Mouse (Mus musculus) limb, embryonic 11.5 days (tissue): Measurements from ENCODE around the gene Fcrla. TPM values are rescaled to one million over a fixed set of nuclear protein-coding genes. Genes with fewer than 3 reads are reported as not detected.
"Not testable (repeated sequence)": the region's sequence is repeated elsewhere in the genome, so short reads cannot be mapped to it uniquely, and the experiment has no call there.

Experiments used
- ATAC-seq: fragments of 200-750 bp; cut with Nextera tagmentation; 2 replicates; pipeline ENCODE4 v1.8.0; 2017; ENCODE audit warnings: low read depth; ENCODE audit not compliant: insufficient number of reproducible peaks, low FRiP score, low TSS enrichment
- DNase-seq: peaks from one replicate; pipeline ENCODE4 v3.0.0-alpha.2; 2015; ENCODE audit warnings: low spot score
- H3K27ac ChIP-seq: fragments of 300-500 bp; sonication (generic); replicated peaks from 2 replicates; pipeline ENCODE4 v1.5.1; 2014; ENCODE audit warnings: low read depth, mild to moderate bottlenecking, low read length
- H3K27me3 ChIP-seq: fragments of 300-500 bp; sonication (generic); 2 replicates; pipeline ENCODE4 v1.6.1; 2014; ENCODE audit warnings: mild to moderate bottlenecking, low read length, mixed read lengths; ENCODE audit not compliant: control insufficient read depth, insufficient read depth
- H3K36me3 ChIP-seq: fragments of 300-500 bp; sonication (generic); 2 replicates; pipeline ENCODE4 v1.6.1; 2014; ENCODE audit warnings: mild to moderate bottlenecking, low read length, moderate library complexity, mixed read lengths; ENCODE audit not compliant: control insufficient read depth, insufficient read depth
- H3K4me1 ChIP-seq: fragments of 300-500 bp; sonication (generic); 2 replicates; pipeline ENCODE4 v1.6.1; 2014; ENCODE audit warnings: low read length, mixed read lengths; ENCODE audit not compliant: control insufficient read depth, insufficient read depth
- H3K4me2 ChIP-seq: fragments of 300-500 bp; sonication (generic); 2 replicates; pipeline ENCODE4 v1.6.1; 2014; ENCODE audit warnings: low read depth, mild to moderate bottlenecking, moderate library complexity; ENCODE audit not compliant: severe bottlenecking
- H3K4me3 ChIP-seq: fragments of 300-500 bp; sonication (generic); 2 replicates; pipeline ENCODE4 v1.5.1; 2014; ENCODE audit warnings: low read depth, low read length
- H3K9ac ChIP-seq: fragments of 300-500 bp; sonication (generic); 2 replicates; pipeline ENCODE4 v1.6.1; 2014; ENCODE audit warnings: mild to moderate bottlenecking, low read length
- H3K9me3 ChIP-seq: fragments of 300-500 bp; sonication (generic); 2 replicates; pipeline ENCODE4 v1.6.1; 2016; ENCODE audit warnings: low read length; ENCODE audit not compliant: control insufficient read depth
- WGBS: fragments of 180-500 bp; shearing (Covaris S2); extraction: QIAGEN DNeasy Blood & Tissue Kit; methylation state at CpG from one replicate; pipeline ENCODE4 v1.1.7; 2014; 5-methylcytosine and 5-hydroxymethylcytosine counted together
- polyA plus RNA-seq: library from polyadenylated mRNA; unstranded; fragments of >200 nt; fragmentation: Nextera tagmentation; extraction: Ambion mirVana; gene quantifications from 2 replicates; pipeline ENCODE4 v1.2.1, GENCODE M21; 2014

The Fcrla gene
- polyA plus RNA-seq, 1 experiment from 2014 or later, result not detected

DNA sequence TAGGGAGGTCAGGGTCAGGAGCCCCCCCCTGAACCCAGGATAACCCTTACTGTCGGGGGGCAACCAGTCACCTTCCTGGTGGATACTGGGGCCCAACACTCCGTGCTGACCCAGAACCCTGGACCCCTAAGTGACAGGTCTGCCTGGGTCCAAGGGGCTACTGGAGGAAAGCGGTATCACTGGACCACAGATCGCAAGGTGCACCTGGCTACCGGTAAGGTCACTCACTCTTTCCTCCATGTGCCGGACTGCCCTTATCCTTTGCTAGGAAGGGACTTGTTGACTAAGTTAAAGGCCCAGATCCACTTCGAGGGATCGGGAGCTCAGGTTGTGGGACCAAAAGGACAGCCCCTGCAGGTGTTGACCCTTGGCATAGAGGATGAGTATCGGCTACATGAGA lies 16.8 kb upstream of the Fcrla start:
- not testable (repeated sequence) for H3K36me3 ChIP-seq, H3K4me3 ChIP-seq, ATAC-seq, H3K4me1 ChIP-seq, H3K9ac ChIP-seq, H3K4me2 ChIP-seq, H3K27me3 ChIP-seq, H3K27ac ChIP-seq, DNase-seq, H3K9me3 ChIP-seq
- WGBS, result 93% methylated on average over 9 of the region's 9 CpGs

GRCm38 (mm10) chr1:170939255-170939654 lies 11.9 kb upstream of the Fcrla start:
- DNase-seq, result no peak
- H3K36me3 ChIP-seq, result no peaks in the 10 kb centered on the region
- no peaks in the 10 kb centered on the region for H3K4me1 ChIP-seq
- H3K27ac ChIP-seq, result no peak overlapping the region
- H3K4me2 ChIP-seq, result no peak overlapping the region
- H3K27me3 ChIP-seq, result no peaks in the 10 kb centered on the region
- no peak for ATAC-seq
- no peak overlapping the region for H3K9ac ChIP-seq
- WGBS, result 89% methylated on average over 12 of the region's 12 CpGs
- H3K4me3 ChIP-seq, result no peak overlapping the region
- H3K9me3 ChIP-seq, result no peaks in the 10 kb centered on the region

- ATAC-seq (no peak), DNase-seq (no peak)
- H3K4me2 ChIP-seq, result no peak overlapping the region
- no peak overlapping the region for H3K9ac ChIP-seq
- no peaks in the 10 kb centered on the region for H3K36me3 ChIP-seq
- WGBS, result 54% methylated on average over 2 of the region's 2 CpGs
- H3K27ac ChIP-seq, result no peak overlapping the region
- no peak overlapping the region for H3K4me3 ChIP-seq
- no peaks in the 10 kb centered on the region for H3K27me3 ChIP-seq
- no peaks in the 10 kb centered on the region for H3K4me1 ChIP-seq
- H3K9me3 ChIP-seq, result no peaks in the 10 kb centered on the region
These were observed 7.0 kb upstream of the Fcrla start for GRCm38 (mm10) chr1:170934383-170934782.

GRCm38 (mm10) chr1:170933940-170934339 lies 6.6 kb upstream of the Fcrla start:
- Histone ChIP-seq H3K4me3 (no peak overlapping the region), H3K27ac (no peak overlapping the region), H3K9me3 (no peaks in the 10 kb centered on the region), H3K27me3 (no peaks in the 10 kb centered on the region), H3K9ac (no peak overlapping the region), H3K36me3 (no peaks in the 10 kb centered on the region), H3K4me2 (no peak overlapping the region), H3K4me1 (no peaks in the 10 kb centered on the region)
- DNase-seq (no peak), ATAC-seq (no peak)
- 79% methylated on average over 1 of the region's 1 CpGs for WGBS

GRCm38 (mm10) chr1:170933386-170933920 lies 6.1 kb upstream of the Fcrla start:
- ATAC-seq, result no peak
- WGBS, result 73% methylated on average over 6 of the region's 6 CpGs
- H3K9me3 ChIP-seq, result no peaks in the 10 kb centered on the region
- no peaks in the 10 kb centered on the region for H3K36me3 ChIP-seq
- no peaks in the 10 kb centered on the region for H3K4me1 ChIP-seq
- no peak overlapping the region for H3K27ac ChIP-seq
- H3K4me2 ChIP-seq, result no peak overlapping the region
- no peak overlapping the region for H3K9ac ChIP-seq
- no peaks in the 10 kb centered on the region for H3K27me3 ChIP-seq
- DNase-seq, result no peak
- no peak overlapping the region for H3K4me3 ChIP-seq

- Histone ChIP-seq H3K27ac (no peak overlapping the region), H3K36me3 (no peaks in the 10 kb centered on the region), H3K4me3 (no peak overlapping the region), H3K9ac (no peak overlapping the region), H3K4me2 (no peak overlapping the region), H3K9me3 (no peaks in the 10 kb centered on the region), H3K4me1 (no peaks in the 10 kb centered on the region), H3K27me3 (no peaks in the 10 kb centered on the region)
- WGBS, result 86% methylated on average over 3 of the region's 3 CpGs
- ATAC-seq (no peak), DNase-seq (no peak)
These were observed 4.7 kb upstream of the Fcrla start for GRCm38 (mm10) chr1:170932043-170932442.

GRCm38 (mm10) chr1:170929245-170929644 lies 1.9 kb upstream of the Fcrla start:
- no peak for DNase-seq
- no peak overlapping the region for H3K4me2 ChIP-seq
- WGBS, result 88% methylated on average over 4 of the region's 4 CpGs

GRCm38 (mm10) chr1:170928467-170928866 lies 1.1 kb upstream of the Fcrla start:
- Histone ChIP-seq H3K27me3 (no peaks in the 10 kb centered on the region), H3K4me1 (no peaks in the 10 kb centered on the region), H3K36me3 (no peaks in the 10 kb centered on the region), H3K4me3 (no peak overlapping the region), H3K4me2 (no peak overlapping the region), H3K9me3 (no peaks in the 10 kb centered on the region), H3K27ac (no peak overlapping the region), H3K9ac (no peak overlapping the region)
- 85% methylated on average over 2 of the region's 2 CpGs for WGBS
- DNase-seq (no peak), ATAC-seq (no peak)

More at GRCm38 (mm10) chr1:170929245-170929644, 1.9 kb upstream of the Fcrla start:
- no peaks in the 10 kb centered on the region for H3K36me3 ChIP-seq
- H3K4me1 ChIP-seq, result no peaks in the 10 kb centered on the region
- no peaks in the 10 kb centered on the region for H3K27me3 ChIP-seq
- H3K9me3 ChIP-seq, result no peaks in the 10 kb centered on the region
- no peak overlapping the region for H3K4me3 ChIP-seq
- ATAC-seq, result no peak
- H3K9ac ChIP-seq, result no peak overlapping the region
- H3K27ac ChIP-seq, result no peak overlapping the region

GRCm38 (mm10) chr1:170926941-170927340 lies 442 bp downstream of the Fcrla start:
- no peak for ATAC-seq
- no peaks in the 10 kb centered on the region for H3K9me3 ChIP-seq
- H3K27ac ChIP-seq, result no peak overlapping the region
- DNase-seq, result no peak
- no peak overlapping the region for H3K4me2 ChIP-seq
- WGBS, result 62% methylated on average over 6 of the region's 6 CpGs
- no peaks in the 10 kb centered on the region for H3K4me1 ChIP-seq
- H3K9ac ChIP-seq, result no peak overlapping the region
- H3K27me3 ChIP-seq, result no peaks in the 10 kb centered on the region
- H3K36me3 ChIP-seq, result no peaks in the 10 kb centered on the region
- H3K4me3 ChIP-seq, result no peak overlapping the region
